Mouse (Mus musculus) stomach, embryonic 14.5 days (tissue): ENCODE measurements around the gene Gm2431. TPM values are rescaled to one million over a fixed set of nuclear protein-coding genes. Genes with fewer than 3 reads are reported as not detected.
"Not testable (repeated sequence)": the region's sequence is repeated elsewhere in the genome, so short reads cannot be mapped to it uniquely, and the experiment has no call there.

Source experiments
- ATAC-seq: fragments of 200-750 bp; cut with Nextera tagmentation; 2 replicates; pipeline ENCODE4 v1.8.0; 2017; ENCODE audit warnings: low read depth, moderate TSS enrichment; ENCODE audit not compliant: insufficient number of reproducible peaks, insufficient read depth, low FRiP score
- H3K27ac ChIP-seq: fragments of 300-500 bp; sonication (generic); 2 replicates; pipeline ENCODE4 v1.5.1; 2014; ENCODE audit warnings: mild to moderate bottlenecking, low read length, moderate library complexity, mixed read lengths
- H3K27me3 ChIP-seq: fragments of 300-500 bp; sonication (generic); 2 replicates; pipeline ENCODE4 v1.6.1; 2014; ENCODE audit warnings: low read length, control low read depth, mixed read lengths; ENCODE audit not compliant: control insufficient read depth, insufficient read depth
- H3K36me3 ChIP-seq: fragments of 300-500 bp; sonication (generic); 2 replicates; pipeline ENCODE4 v1.6.1; 2014; ENCODE audit warnings: mild to moderate bottlenecking, control low read depth, low read length, moderate library complexity, mixed read lengths; ENCODE audit not compliant: control insufficient read depth, insufficient read depth
- H3K4me1 ChIP-seq: fragments of 300-500 bp; sonication (generic); 2 replicates; pipeline ENCODE4 v1.6.1; 2014; ENCODE audit warnings: low read length, control low read depth, mixed read lengths; ENCODE audit not compliant: control insufficient read depth, insufficient read depth
- H3K4me2 ChIP-seq: fragments of 300-500 bp; sonication (generic); replicated peaks from 2 replicates; pipeline ENCODE4 v1.6.1; 2014; ENCODE audit warnings: low read depth, low read length, control low read depth
- H3K4me3 ChIP-seq: fragments of 300-500 bp; sonication (generic); 2 replicates; pipeline ENCODE4 v1.5.1; 2014; ENCODE audit warnings: low read depth, low read length, control low read depth
- H3K9ac ChIP-seq: fragments of 300-500 bp; sonication (generic); replicated peaks from 2 replicates; pipeline ENCODE4 v1.6.1; 2014; ENCODE audit warnings: low read depth, mild to moderate bottlenecking, control low read depth, low read length, moderate library complexity, mixed read lengths
- H3K9me3 ChIP-seq: fragments of 300-500 bp; sonication (generic); 2 replicates; pipeline ENCODE4 v1.6.1; 2016; ENCODE audit warnings: low read depth, low read length, control low read depth; ENCODE audit not compliant: control insufficient read depth
- WGBS: fragments of 180-500 bp; shearing (Covaris S2); extraction: QIAGEN DNeasy Blood & Tissue Kit; methylation state at CpG from one replicate; pipeline ENCODE4 v1.1.7; 2014; 5-methylcytosine and 5-hydroxymethylcytosine counted together
- polyA plus RNA-seq: library from polyadenylated mRNA; unstranded; fragments of >200 nt; fragmentation: Nextera tagmentation; extraction: Ambion mirVana; gene quantifications from 2 replicates; pipeline ENCODE4 v1.2.1, GENCODE M21; 2014

Gene Gm2431
- polyA plus RNA-seq, 1 experiment from 2014 or later: not detected

DNA sequence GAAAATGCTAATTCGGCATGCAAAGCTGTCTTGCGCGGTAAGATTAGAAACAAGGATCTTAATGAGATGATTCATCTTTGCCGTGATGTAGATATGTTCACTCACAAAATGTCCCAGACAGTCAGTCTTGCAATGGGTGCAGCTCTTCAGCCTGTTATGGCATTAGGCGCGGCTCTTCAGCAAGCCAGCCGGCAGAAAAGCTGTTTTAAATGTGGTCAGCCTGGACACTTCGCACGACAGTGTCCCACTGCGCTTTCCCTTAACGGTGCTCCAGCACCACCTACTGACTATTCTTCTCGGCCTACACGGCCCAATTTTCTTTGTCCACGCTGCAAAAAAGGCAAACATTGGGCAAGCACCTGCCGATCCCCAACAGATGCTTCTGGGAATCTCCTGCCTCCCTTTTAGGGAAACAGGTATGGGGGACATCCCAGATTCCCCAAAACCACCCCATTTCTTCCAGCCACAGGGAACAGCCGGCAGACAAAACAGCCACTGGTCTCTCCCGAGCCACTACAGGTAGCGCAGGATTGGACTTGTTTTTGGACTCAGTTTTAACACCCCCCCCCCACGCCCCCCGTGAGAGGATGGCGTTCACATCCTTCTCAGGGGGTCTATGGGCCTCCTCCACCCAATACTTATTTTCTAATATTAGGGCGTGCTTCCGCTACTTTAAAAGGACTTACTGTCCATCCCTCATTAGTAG lies 27.1 kb upstream of the Gm2431 start:
- Histone ChIP-seq H3K27ac (no peak overlapping the region), H3K4me3 (peak overlapping the region; percentile 53), H3K4me1 (no peaks in the 10 kb centered on the region), H3K36me3 (no peaks in the 10 kb centered on the region), H3K9me3 (no peaks in the 10 kb centered on the region), H3K4me2 (peak overlapping the region; percentile 72), H3K9ac (no peak overlapping the region), H3K27me3 (no peaks in the 10 kb centered on the region)
- WGBS: 16% methylated on average over 23 of the region's 23 CpGs
- peak; percentile 62 for ATAC-seq

DNA sequence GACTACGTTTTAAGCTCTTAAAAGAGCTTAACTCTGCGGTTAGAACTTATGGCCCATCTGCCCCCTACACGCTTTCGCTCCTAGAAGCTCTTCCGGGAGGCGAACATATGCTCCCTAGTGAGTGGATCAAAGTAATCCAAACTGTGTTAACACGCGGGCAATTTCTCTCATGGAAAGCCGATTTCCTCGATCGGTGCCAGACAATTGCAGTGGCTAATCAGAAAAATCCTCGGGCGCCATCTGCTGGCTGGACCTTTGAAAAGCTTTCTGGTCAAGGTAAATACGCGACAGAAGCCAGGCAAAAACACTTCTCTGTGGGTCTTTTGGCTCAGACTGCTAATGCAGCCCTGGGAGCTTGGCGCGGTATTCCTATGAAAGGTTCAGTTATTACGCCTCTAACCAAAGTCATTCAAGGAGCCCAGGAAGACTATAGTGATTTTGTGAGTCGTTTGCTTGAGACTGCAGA lies 26.5 kb upstream of the Gm2431 start:
- H3K4me2 ChIP-seq: peak overlapping the region; percentile 72
- no peaks in the 10 kb centered on the region for H3K4me1 ChIP-seq
- no peaks in the 10 kb centered on the region for H3K36me3 ChIP-seq
- H3K27me3 ChIP-seq: no peaks in the 10 kb centered on the region
- under 1% methylated on average over 19 of the region's 19 CpGs for WGBS
- peak overlapping the region; percentile 90 for H3K27ac ChIP-seq
- peak overlapping the region; percentile 53 for H3K4me3 ChIP-seq
- no peaks in the 10 kb centered on the region for H3K9me3 ChIP-seq
- peak; percentile 68 for ATAC-seq
- H3K9ac ChIP-seq: peak overlapping the region; percentile 61

DNA sequence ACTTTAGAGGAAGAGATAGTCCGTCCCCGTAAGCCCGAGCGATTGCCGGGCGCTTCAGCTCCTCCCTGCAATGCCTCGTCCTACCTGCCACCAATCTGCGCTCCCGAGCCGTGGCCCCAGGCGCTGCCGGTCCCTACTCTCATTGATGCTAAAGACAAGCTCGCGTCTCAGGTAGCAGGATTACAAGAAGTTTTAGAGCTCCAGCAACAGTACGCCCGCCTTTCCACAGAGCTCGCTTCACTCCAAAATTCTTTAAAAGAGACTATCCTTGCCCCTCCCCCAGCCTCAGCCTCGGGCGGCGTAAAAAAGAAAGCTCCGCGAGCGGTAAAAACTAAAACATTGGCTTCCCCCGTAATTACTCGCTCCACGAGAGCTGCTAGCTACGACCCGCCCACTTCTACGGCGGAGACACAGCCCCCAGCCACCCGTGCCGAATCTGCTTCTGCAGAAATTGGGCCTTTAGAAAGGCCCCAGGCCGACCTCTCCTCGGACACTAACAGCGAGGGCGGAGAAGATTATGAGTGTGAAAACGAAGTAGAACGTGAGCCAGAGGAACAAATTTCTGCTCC lies 26.0 kb upstream of the Gm2431 start:
- peak; percentile 87 for ATAC-seq
- Histone ChIP-seq H3K9ac (peak overlapping the region; percentile 61), H3K27ac (peak overlapping the region; percentile 90), H3K4me1 (no peaks in the 10 kb centered on the region), H3K9me3 (no peaks in the 10 kb centered on the region), H3K36me3 (no peaks in the 10 kb centered on the region), H3K4me2 (peak overlapping the region; percentile 72), H3K27me3 (no peaks in the 10 kb centered on the region), H3K4me3 (peak overlapping the region; percentile 53)
- WGBS: under 1% methylated on average over 38 of the region's 38 CpGs

DNA sequence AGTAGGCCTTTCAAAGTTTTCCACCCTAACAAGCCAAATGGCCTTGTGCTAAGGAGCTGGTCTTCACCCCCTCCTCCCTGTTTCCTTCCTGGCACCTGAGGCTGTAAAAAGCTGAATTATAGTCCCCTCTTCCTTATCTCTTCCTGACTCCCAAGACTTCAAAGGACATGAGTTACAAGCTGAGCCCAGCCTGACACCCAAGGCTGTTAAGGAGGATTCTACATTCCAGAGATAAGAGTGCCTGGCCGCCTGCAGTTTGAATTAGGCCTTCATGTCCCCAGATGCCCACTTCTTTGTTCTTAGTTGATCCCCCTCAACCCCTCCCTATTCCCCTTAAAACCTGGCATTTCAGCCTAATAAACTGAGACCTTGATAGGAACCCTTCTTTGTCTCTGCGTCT lies 24.7 kb upstream of the Gm2431 start:
- H3K4me2 ChIP-seq, H3K27me3 ChIP-seq, H3K36me3 ChIP-seq, H3K27ac ChIP-seq, H3K4me1 ChIP-seq, ATAC-seq, H3K9me3 ChIP-seq, H3K4me3 ChIP-seq, H3K9ac ChIP-seq: not testable (repeated sequence)
- WGBS: 41% methylated on average over 2 of the region's 2 CpGs

DNA sequence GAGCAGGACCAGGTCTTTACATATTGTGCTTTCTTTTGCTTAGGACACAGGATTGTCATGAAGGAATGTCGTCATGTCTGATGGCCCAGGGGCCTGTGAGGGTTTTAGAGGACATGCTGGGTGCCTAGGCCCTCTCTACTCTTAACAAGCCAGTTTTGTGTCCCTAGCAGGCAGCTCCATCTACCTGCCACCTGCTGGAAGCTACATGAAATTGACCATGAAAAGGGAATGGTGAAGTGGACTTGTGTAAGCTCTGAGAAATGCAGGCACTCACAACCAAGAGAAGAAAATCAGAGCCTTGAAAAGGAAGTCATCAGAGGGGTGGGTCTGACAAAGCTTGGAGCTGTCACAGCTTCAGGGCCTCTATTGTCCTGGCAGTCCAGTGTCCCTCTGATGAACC lies 21.1 kb upstream of the Gm2431 start:
- H3K27ac ChIP-seq, H3K4me2 ChIP-seq, H3K4me1 ChIP-seq, H3K36me3 ChIP-seq, ATAC-seq, H3K9me3 ChIP-seq, H3K27me3 ChIP-seq, H3K4me3 ChIP-seq, H3K9ac ChIP-seq: not testable (repeated sequence)
- WGBS: 72% methylated on average over 1 of the region's 1 CpGs

DNA sequence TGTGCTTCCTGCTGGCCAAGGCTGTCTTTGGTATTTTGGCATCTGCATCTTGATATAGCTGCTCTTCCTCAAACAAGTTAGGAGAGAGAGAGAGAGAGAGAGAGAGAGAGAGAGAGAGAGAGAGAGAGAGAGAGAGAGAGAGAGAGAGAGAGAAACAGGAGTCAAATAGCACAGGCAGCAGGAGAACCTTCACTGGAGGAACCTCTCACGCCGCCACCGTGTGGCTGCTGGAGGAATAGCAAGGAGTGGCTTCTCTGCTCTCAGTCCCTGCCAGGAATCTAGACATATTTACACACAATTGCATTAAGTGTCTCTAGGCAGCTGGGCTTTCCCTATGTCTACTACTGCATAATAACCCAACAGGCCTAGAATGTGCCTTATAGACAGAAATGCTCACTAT lies 20.0 kb upstream of the Gm2431 start:
- not testable (repeated sequence) for H3K4me2 ChIP-seq, H3K4me1 ChIP-seq, H3K27me3 ChIP-seq, H3K9ac ChIP-seq, H3K9me3 ChIP-seq, H3K27ac ChIP-seq, H3K4me3 ChIP-seq, ATAC-seq, H3K36me3 ChIP-seq
- 0% methylated on average over 3 of the region's 3 CpGs for WGBS

DNA sequence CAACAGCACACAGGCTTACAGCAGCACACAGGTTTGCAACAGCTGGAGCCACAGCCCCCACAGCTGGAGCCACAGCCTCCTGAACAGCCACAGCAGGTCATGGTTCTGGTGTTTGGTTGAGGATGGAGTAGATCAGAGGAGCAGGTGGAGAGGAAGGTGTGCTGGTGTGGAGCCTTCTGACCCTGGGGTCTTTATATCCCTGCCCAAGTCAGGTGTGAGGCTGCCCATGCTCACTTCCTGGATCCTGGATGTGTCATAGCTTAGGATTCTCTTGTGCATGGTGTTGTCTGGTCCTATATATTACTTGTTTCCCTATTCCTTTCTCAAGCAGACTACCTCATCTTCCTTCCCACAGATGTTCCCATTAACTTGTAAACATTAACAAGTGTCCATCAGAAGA lies 16.1 kb upstream of the Gm2431 start, which contains the start of gene Gm4559:
Gene Gm4559 (minus strand): TSS at position 101 of the 400 bp plus-strand sequence.
- not testable (repeated sequence) for H3K4me2 ChIP-seq, H3K4me3 ChIP-seq, H3K27me3 ChIP-seq, H3K4me1 ChIP-seq, H3K27ac ChIP-seq, H3K36me3 ChIP-seq, H3K9me3 ChIP-seq, H3K9ac ChIP-seq, ATAC-seq

DNA sequence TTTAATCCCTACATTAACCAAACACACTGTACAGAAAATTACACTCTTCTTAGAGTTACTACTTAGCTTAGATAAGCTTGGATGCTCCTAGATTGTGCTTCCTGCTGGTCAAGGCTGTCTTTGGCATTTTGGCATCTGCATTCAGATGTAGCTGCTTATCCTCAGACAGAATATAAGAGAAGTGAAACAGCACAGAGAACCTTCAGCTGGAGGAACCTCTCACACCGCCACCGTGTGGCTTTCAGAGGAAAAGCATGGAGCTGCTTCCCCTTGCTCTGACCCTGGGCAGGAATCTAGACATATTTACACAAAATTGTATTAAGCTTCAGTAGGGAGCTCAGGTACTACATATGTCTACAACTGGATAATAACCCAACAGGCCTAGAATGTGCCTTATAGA lies 2.6 kb downstream of the Gm2431 start:
- WGBS: 2% methylated on average over 2 of the region's 2 CpGs
- ATAC-seq: no peak

More for the DNA sequence above, 2.6 kb downstream of the Gm2431 start:
- no peaks in the 10 kb centered on the region for H3K27me3 ChIP-seq
- no peaks in the 10 kb centered on the region for H3K9me3 ChIP-seq
- no peak overlapping the region for H3K4me3 ChIP-seq
- no peaks in the 10 kb centered on the region for H3K36me3 ChIP-seq
- H3K4me2 ChIP-seq: no peak overlapping the region
- no peak overlapping the region for H3K9ac ChIP-seq
- no peak overlapping the region for H3K27ac ChIP-seq
- no peaks in the 10 kb centered on the region for H3K4me1 ChIP-seq
